Mouse (Mus musculus) stomach, postnatal 0 days (tissue): Measurements from ENCODE around the gene Slc16a13. TPM values are rescaled to one million over a fixed set of nuclear protein-coding genes. Genes with fewer than 3 reads are reported as not detected.
A peak's percentile ranks its signal among the peaks of the same experiment; 100 is the strongest.

Experiments used
- ATAC-seq: fragments of 200-750 bp; cut with Nextera tagmentation; 2 replicates; pipeline ENCODE4 v1.8.0; 2017; ENCODE audit not compliant: low FRiP score, low TSS enrichment
- DNase-seq: peaks from one replicate; pipeline ENCODE4 v3.0.0-alpha.2; 2016; ENCODE audit warnings: low spot score
- H3K27ac ChIP-seq: fragments of 300-500 bp; sonication (generic); replicated peaks from 2 replicates; pipeline ENCODE4 v1.5.1; 2014; ENCODE audit warnings: mild to moderate bottlenecking, control low read depth
- H3K27me3 ChIP-seq: fragments of 300-500 bp; sonication (generic); 2 replicates; pipeline ENCODE4 v1.6.1; 2014; ENCODE audit warnings: low read length; ENCODE audit not compliant: control insufficient read depth, insufficient read depth
- H3K36me3 ChIP-seq: fragments of 300-500 bp; sonication (generic); 2 replicates; pipeline ENCODE4 v1.6.1; 2014; ENCODE audit warnings: low read length, mixed read lengths; ENCODE audit not compliant: control insufficient read depth, insufficient read depth
- H3K4me1 ChIP-seq: fragments of 300-500 bp; sonication (generic); replicated peaks from 2 replicates; pipeline ENCODE4 v1.6.1; 2014; ENCODE audit warnings: antibody characterized with exemption; ENCODE audit not compliant: control insufficient read depth, insufficient read depth
- H3K4me2 ChIP-seq: fragments of 300-500 bp; sonication (generic); replicated peaks from 2 replicates; pipeline ENCODE4 v1.6.1; 2014; ENCODE audit warnings: low read depth, mild to moderate bottlenecking, control low read depth, moderate library complexity
- H3K4me3 ChIP-seq: fragments of 300-500 bp; sonication (generic); 2 replicates; pipeline ENCODE4 v1.5.1; 2014; ENCODE audit warnings: low read depth, low read length, control low read depth
- H3K9ac ChIP-seq: fragments of 300-500 bp; sonication (generic); 2 replicates; pipeline ENCODE4 v1.6.1; 2014; ENCODE audit warnings: mild to moderate bottlenecking, low read length, control low read depth, mixed read lengths
- H3K9me3 ChIP-seq: fragments of 300-500 bp; sonication (generic); 2 replicates; pipeline ENCODE4 v1.6.1; 2016; ENCODE audit warnings: low read length; ENCODE audit not compliant: control insufficient read depth
- CTCF ChIP-seq: IDR thresholded peaks from 2 replicates; pipeline ENCODE4 v1.5.1; 2016; ENCODE audit warnings: antibody characterized with exemption, low read depth, mild to moderate bottlenecking, moderate library complexity
- EP300 ChIP-seq: optimal IDR thresholded peaks from 2 replicates; pipeline ENCODE3; 2016; ENCODE audit warnings: antibody characterized with exemption
- WGBS: fragments of 180-500 bp; shearing (Covaris S2); extraction: QIAGEN DNeasy Blood & Tissue Kit; methylation state at CpG from one replicate; pipeline ENCODE4 v1.1.7; 2014; 5-methylcytosine and 5-hydroxymethylcytosine counted together
- polyA plus RNA-seq: library from polyadenylated mRNA; unstranded; fragments of >200 nt; fragmentation: Nextera tagmentation; extraction: Ambion mirVana; gene quantifications from 2 replicates; pipeline ENCODE4 v1.2.1, GENCODE M21; 2015

Slc16a13 gene
- polyA plus RNA-seq, 1 experiment from 2014 or later = 6.1 TPM

GRCm38 (mm10) chr11:70218741-70219470 lies 2.0 kb downstream of the Slc16a13 start:
- H3K27ac ChIP-seq = no peak overlapping the region
- no peaks in the 10 kb centered on the region for H3K9me3 ChIP-seq
- DNase-seq (no peak), ATAC-seq (no peak)
- peaks cover 3% of the 10 kb centered on the region; the same call in 1 of the 2 replicates for H3K27me3 ChIP-seq
- H3K4me1 ChIP-seq = peaks cover 3% of the 10 kb centered on the region; the same call in 1 of the 2 replicates
- no peak overlapping the region for H3K4me2 ChIP-seq
- H3K4me3 ChIP-seq = no peak overlapping the region
- no peak overlapping the region for H3K9ac ChIP-seq
- WGBS = 89% methylated on average over 15 of the region's 15 CpGs
- no peaks in the 10 kb centered on the region for H3K36me3 ChIP-seq
- TF ChIP-seq CTCF (no peak), EP300 (no peak)

- TF ChIP-seq CTCF (no peak), EP300 (no peak)
- ATAC-seq (no peak), DNase-seq (no peak)
- no peak overlapping the region for H3K9ac ChIP-seq
- WGBS = 59% methylated on average over 4 of the region's 4 CpGs
- H3K4me2 ChIP-seq = no peak overlapping the region
- H3K36me3 ChIP-seq = no peaks in the 10 kb centered on the region
- H3K4me3 ChIP-seq = no peak overlapping the region
- no peak overlapping the region for H3K27ac ChIP-seq
- H3K27me3 ChIP-seq = peaks cover 3% of the 10 kb centered on the region; the same call in 1 of the 2 replicates
- no peaks in the 10 kb centered on the region for H3K9me3 ChIP-seq
- peaks cover 3% of the 10 kb centered on the region; the same call in 1 of the 2 replicates for H3K4me1 ChIP-seq
These were observed 2.8 kb downstream of the Slc16a13 start for GRCm38 (mm10) chr11:70218039-70218438.

- peaks cover 3% of the 10 kb centered on the region; the same call in 1 of the 2 replicates for H3K4me1 ChIP-seq
- H3K36me3 ChIP-seq = no peaks in the 10 kb centered on the region
- peaks cover 3% of the 10 kb centered on the region; the same call in 1 of the 2 replicates for H3K27me3 ChIP-seq
- no peak overlapping the region for H3K4me2 ChIP-seq
- WGBS = 66% methylated on average over 3 of the region's 3 CpGs
- H3K9ac ChIP-seq = no peak overlapping the region
- H3K4me3 ChIP-seq = no peak overlapping the region
- DNase-seq = no peak
- H3K27ac ChIP-seq = no peak overlapping the region
- no peaks in the 10 kb centered on the region for H3K9me3 ChIP-seq
- TF ChIP-seq EP300 (no peak), CTCF (no peak)
- ATAC-seq = no peak
These were observed 4.8 kb downstream of the Slc16a13 start for GRCm38 (mm10) chr11:70216103-70216502.

GRCm38 (mm10) chr11:70215301-70215700 lies 5.6 kb downstream of the Slc16a13 start:
- TF ChIP-seq EP300 = no peak
- no peak for ATAC-seq
- no peak for DNase-seq
- peaks cover 3% of the 10 kb centered on the region; the same call in 1 of the 2 replicates for H3K27me3 ChIP-seq
- no peak overlapping the region for H3K9ac ChIP-seq
- H3K27ac ChIP-seq = no peak overlapping the region
- H3K9me3 ChIP-seq = no peaks in the 10 kb centered on the region
- H3K4me2 ChIP-seq = no peak overlapping the region
- no peaks in the 10 kb centered on the region for H3K36me3 ChIP-seq
- WGBS = 30% methylated on average over 22 of the region's 22 CpGs
- peaks cover 3% of the 10 kb centered on the region; the same call in 1 of the 2 replicates for H3K4me1 ChIP-seq
- H3K4me3 ChIP-seq = no peak overlapping the region

- 18% methylated on average over 18 of the region's 18 CpGs for WGBS
- no peak for DNase-seq
- no peak for ATAC-seq
- no peaks in the 10 kb centered on the region for H3K36me3 ChIP-seq
- no peak for TF ChIP-seq EP300
- no peak for TF ChIP-seq CTCF
- no peaks in the 10 kb centered on the region for H3K9me3 ChIP-seq
- peaks cover 3% of the 10 kb centered on the region; the same call in 1 of the 2 replicates for H3K27me3 ChIP-seq
- H3K4me1 ChIP-seq = peaks cover 3% of the 10 kb centered on the region; the same call in 1 of the 2 replicates
- H3K4me3 ChIP-seq = 0 out of 2 replicates have a peak overlapping the region, but pooled peaks have one; percentile 6
- H3K4me2 ChIP-seq = peak overlapping the region; percentile 58
- H3K27ac ChIP-seq = no peak overlapping the region
- no peak overlapping the region for H3K9ac ChIP-seq
These were observed 6.0 kb downstream of the Slc16a13 start for GRCm38 (mm10) chr11:70214856-70215209.
